Mouse (Mus musculus) limb, embryonic 11.5 days (tissue): ENCODE data around the gene Acot7. TPM values are rescaled to one million over a fixed set of nuclear protein-coding genes. Genes with fewer than 3 reads are reported as not detected.

Experiments used
- ATAC-seq: fragments of 200-750 bp; cut with Nextera tagmentation; 2 replicates; pipeline ENCODE4 v1.8.0; 2017; ENCODE audit warnings: low read depth; ENCODE audit not compliant: insufficient number of reproducible peaks, low FRiP score, low TSS enrichment
- DNase-seq: peaks from one replicate; pipeline ENCODE4 v3.0.0-alpha.2; 2015; ENCODE audit warnings: low spot score
- H3K27ac ChIP-seq: fragments of 300-500 bp; sonication (generic); replicated peaks from 2 replicates; pipeline ENCODE4 v1.5.1; 2014; ENCODE audit warnings: low read depth, mild to moderate bottlenecking, low read length
- H3K27me3 ChIP-seq: fragments of 300-500 bp; sonication (generic); 2 replicates; pipeline ENCODE4 v1.6.1; 2014; ENCODE audit warnings: mild to moderate bottlenecking, low read length, mixed read lengths; ENCODE audit not compliant: control insufficient read depth, insufficient read depth
- H3K36me3 ChIP-seq: fragments of 300-500 bp; sonication (generic); 2 replicates; pipeline ENCODE4 v1.6.1; 2014; ENCODE audit warnings: mild to moderate bottlenecking, low read length, moderate library complexity, mixed read lengths; ENCODE audit not compliant: control insufficient read depth, insufficient read depth
- H3K4me1 ChIP-seq: fragments of 300-500 bp; sonication (generic); 2 replicates; pipeline ENCODE4 v1.6.1; 2014; ENCODE audit warnings: low read length, mixed read lengths; ENCODE audit not compliant: control insufficient read depth, insufficient read depth
- H3K4me2 ChIP-seq: fragments of 300-500 bp; sonication (generic); 2 replicates; pipeline ENCODE4 v1.6.1; 2014; ENCODE audit warnings: low read depth, mild to moderate bottlenecking, moderate library complexity; ENCODE audit not compliant: severe bottlenecking
- H3K4me3 ChIP-seq: fragments of 300-500 bp; sonication (generic); 2 replicates; pipeline ENCODE4 v1.5.1; 2014; ENCODE audit warnings: low read depth, low read length
- H3K9ac ChIP-seq: fragments of 300-500 bp; sonication (generic); 2 replicates; pipeline ENCODE4 v1.6.1; 2014; ENCODE audit warnings: mild to moderate bottlenecking, low read length
- H3K9me3 ChIP-seq: fragments of 300-500 bp; sonication (generic); 2 replicates; pipeline ENCODE4 v1.6.1; 2016; ENCODE audit warnings: low read length; ENCODE audit not compliant: control insufficient read depth
- WGBS: fragments of 180-500 bp; shearing (Covaris S2); extraction: QIAGEN DNeasy Blood & Tissue Kit; methylation state at CpG from one replicate; pipeline ENCODE4 v1.1.7; 2014; 5-methylcytosine and 5-hydroxymethylcytosine counted together
- polyA plus RNA-seq: library from polyadenylated mRNA; unstranded; fragments of >200 nt; fragmentation: Nextera tagmentation; extraction: Ambion mirVana; gene quantifications from 2 replicates; pipeline ENCODE4 v1.2.1, GENCODE M21; 2014

Acot7 gene
- polyA plus RNA-seq, 1 experiment from 2014 or later: 33.3 TPM

DNA sequence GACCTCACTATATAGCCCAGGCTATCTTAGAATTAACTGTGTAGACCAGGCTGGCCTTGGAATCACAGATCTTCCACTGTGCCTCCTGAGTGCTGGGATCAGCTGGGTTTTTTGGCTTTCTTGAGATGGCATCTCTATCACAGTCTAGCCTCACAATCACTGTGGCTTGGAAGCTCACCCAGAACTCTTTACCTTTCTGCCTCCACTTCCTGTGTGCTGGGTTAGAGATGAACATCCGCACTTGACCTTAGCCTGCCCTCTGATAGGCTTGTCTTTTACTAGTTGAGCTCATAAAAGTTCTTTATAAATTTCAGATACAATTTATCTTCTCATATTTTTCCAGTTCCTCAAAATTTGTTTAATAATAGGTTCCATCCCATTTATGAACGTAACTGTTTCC lies 10.7 kb downstream of the Acot7 start:
- Histone ChIP-seq H3K9ac (no peak overlapping the region), H3K27me3 (no peaks in the 10 kb centered on the region), H3K27ac (no peak overlapping the region), H3K4me2 (no peak overlapping the region), H3K4me1 (peaks cover 13% of the 10 kb centered on the region), H3K36me3 (no peaks in the 10 kb centered on the region), H3K4me3 (no peak overlapping the region), H3K9me3 (no peaks in the 10 kb centered on the region)
- WGBS: 97% methylated on average over 2 of the region's 2 CpGs
- ATAC-seq (no peak), DNase-seq (no peak)

DNA sequence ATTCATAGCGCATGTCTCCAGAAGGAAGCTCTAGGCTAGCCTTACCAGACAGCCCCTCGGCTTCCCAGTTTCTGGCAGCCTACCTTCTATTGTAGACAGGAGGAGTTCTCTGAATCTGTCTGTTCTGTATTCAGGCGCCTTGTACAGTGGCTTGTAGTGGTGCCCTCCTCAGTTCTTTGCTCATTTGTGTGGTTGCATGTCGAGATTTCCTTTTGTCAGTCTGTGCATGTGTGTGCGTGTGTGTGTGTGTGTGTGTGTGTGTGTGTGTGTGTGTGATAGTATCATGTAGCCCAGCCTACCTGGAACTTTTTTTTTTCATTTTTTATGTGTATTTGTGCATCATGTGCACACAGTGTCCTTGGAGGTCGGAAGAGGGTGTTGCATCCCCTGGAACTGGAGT lies 11.1 kb downstream of the Acot7 start:
- no peaks in the 10 kb centered on the region for H3K36me3 ChIP-seq
- no peak for DNase-seq
- no peak overlapping the region for H3K4me2 ChIP-seq
- no peaks in the 10 kb centered on the region for H3K27me3 ChIP-seq
- H3K4me1 ChIP-seq: peaks cover 13% of the 10 kb centered on the region
- ATAC-seq: no peak
- no peaks in the 10 kb centered on the region for H3K9me3 ChIP-seq
- no peak overlapping the region for H3K27ac ChIP-seq
- H3K9ac ChIP-seq: no peak overlapping the region
- H3K4me3 ChIP-seq: no peak overlapping the region
- WGBS: 84% methylated on average over 6 of the region's 6 CpGs

GRCm38 (mm10) chr4:152189691-152190090 lies 11.8 kb downstream of the Acot7 start:
- ATAC-seq (no peak), DNase-seq (no peak)
- WGBS: 92% methylated on average over 4 of the region's 4 CpGs
- no peak overlapping the region for H3K9ac ChIP-seq
- H3K9me3 ChIP-seq: no peaks in the 10 kb centered on the region
- H3K36me3 ChIP-seq: no peaks in the 10 kb centered on the region
- H3K4me3 ChIP-seq: no peak overlapping the region
- no peak overlapping the region for H3K27ac ChIP-seq
- H3K4me2 ChIP-seq: no peak overlapping the region
- H3K4me1 ChIP-seq: peaks cover 13% of the 10 kb centered on the region
- H3K27me3 ChIP-seq: no peaks in the 10 kb centered on the region

DNA sequence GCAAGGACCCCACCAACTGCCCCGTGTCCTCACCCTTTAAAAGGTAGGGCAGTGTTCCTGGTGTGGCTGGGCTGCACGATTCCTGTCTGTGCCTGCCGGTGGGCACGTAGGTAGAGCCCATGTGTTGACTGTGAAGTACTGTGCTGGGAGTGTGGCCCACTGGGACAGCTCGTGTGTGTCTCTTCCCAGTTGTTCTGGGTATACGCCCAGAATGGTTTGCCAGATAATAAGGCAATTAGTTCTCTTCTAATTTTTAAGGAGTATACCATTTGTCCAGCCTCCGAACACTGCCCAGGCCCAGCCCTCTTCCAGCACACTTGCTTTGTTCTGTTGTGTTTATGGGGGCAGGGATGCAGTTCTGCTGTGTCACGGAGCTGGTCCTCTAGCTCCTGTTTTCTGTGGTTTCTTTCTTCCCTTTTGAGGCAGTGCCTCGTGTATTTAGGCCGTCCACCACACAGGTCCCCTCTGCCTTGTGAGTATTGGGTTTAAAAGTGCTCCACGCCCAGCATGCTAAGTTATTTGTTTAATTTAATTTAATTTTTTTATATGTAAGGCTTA lies 12.2 kb downstream of the Acot7 start:
- H3K36me3 ChIP-seq: no peaks in the 10 kb centered on the region
- no peak overlapping the region for H3K9ac ChIP-seq
- H3K4me2 ChIP-seq: no peak overlapping the region
- peaks cover 13% of the 10 kb centered on the region for H3K4me1 ChIP-seq
- H3K4me3 ChIP-seq: no peak overlapping the region
- no peaks in the 10 kb centered on the region for H3K27me3 ChIP-seq
- no peak overlapping the region for H3K27ac ChIP-seq
- 72% methylated on average over 11 of the region's 11 CpGs for WGBS
- H3K9me3 ChIP-seq: no peaks in the 10 kb centered on the region
- ATAC-seq (no peak), DNase-seq (no peak)

DNA sequence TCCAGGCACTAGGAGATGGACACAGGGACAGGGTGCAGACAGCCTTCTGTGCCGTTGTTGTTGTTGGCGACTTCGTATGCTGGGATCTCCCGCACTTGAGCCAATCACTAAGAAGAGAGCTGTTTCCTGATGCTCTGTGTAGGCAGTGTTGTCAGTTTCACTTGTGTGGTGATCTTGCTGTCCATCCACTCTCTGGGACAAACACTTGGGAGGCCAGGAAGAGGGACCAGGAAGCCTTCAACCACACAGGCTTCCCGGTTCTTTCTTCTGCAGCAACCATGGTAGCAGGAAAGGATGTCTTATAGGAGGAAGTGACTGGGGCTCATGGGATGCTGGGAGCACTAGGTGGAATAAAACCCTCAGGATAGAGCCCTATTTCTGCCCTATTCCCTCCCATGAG lies 12.8 kb downstream of the Acot7 start:
- ATAC-seq (no peak), DNase-seq (no peak)
- no peak overlapping the region for H3K4me3 ChIP-seq
- H3K4me1 ChIP-seq: peaks cover 8% of the 10 kb centered on the region
- no peak overlapping the region for H3K9ac ChIP-seq
- H3K4me2 ChIP-seq: no peak overlapping the region
- no peaks in the 10 kb centered on the region for H3K36me3 ChIP-seq
- H3K27ac ChIP-seq: no peak overlapping the region
- no peaks in the 10 kb centered on the region for H3K27me3 ChIP-seq
- H3K9me3 ChIP-seq: no peaks in the 10 kb centered on the region
- WGBS: 81% methylated on average over 5 of the region's 5 CpGs

- no peaks in the 10 kb centered on the region for H3K4me1 ChIP-seq
- 77% methylated on average over 4 of the region's 4 CpGs for WGBS
- no peak overlapping the region for H3K27ac ChIP-seq
- H3K9me3 ChIP-seq: no peaks in the 10 kb centered on the region
- DNase-seq: no peak
- no peaks in the 10 kb centered on the region for H3K36me3 ChIP-seq
- no peaks in the 10 kb centered on the region for H3K27me3 ChIP-seq
- no peak for ATAC-seq
- no peak overlapping the region for H3K4me3 ChIP-seq
- H3K9ac ChIP-seq: no peak overlapping the region
- no peak overlapping the region for H3K4me2 ChIP-seq
These were observed 14.6 kb downstream of the Acot7 start for GRCm38 (mm10) chr4:152192569-152192968.

- Histone ChIP-seq H3K9me3 (no peaks in the 10 kb centered on the region), H3K4me2 (no peak overlapping the region), H3K4me3 (no peak overlapping the region), H3K27me3 (no peaks in the 10 kb centered on the region), H3K4me1 (no peaks in the 10 kb centered on the region), H3K36me3 (no peaks in the 10 kb centered on the region), H3K9ac (no peak overlapping the region), H3K27ac (no peak overlapping the region)
- ATAC-seq: no peak
- WGBS: 83% methylated on average over 3 of the region's 3 CpGs
- DNase-seq: no peak
These were observed 16.7 kb downstream of the Acot7 start for GRCm38 (mm10) chr4:152194476-152195175.

DNA sequence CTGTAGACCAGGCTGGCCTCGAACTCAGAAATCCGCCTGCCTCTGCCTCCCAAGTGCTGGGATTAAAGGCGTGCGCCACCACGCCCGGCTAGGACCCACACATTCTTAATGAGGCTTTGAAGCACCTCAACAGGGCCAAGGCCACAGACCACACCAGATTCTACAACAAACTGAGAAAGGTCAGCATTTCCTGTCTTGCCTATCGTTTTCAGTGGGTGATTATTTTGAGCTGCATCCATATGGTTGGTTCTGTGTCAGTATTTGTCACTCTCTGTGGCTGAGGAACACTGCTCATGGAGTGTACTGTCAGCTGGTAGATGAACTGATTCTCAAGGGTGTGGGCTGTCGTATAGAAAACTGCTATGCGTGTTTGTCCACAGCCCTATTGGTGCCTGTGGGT lies 18.3 kb downstream of the Acot7 start:
- Histone ChIP-seq H3K4me3 (no peak overlapping the region), H3K9me3 (no peaks in the 10 kb centered on the region), H3K27me3 (no peaks in the 10 kb centered on the region), H3K27ac (no peak overlapping the region), H3K9ac (no peak overlapping the region), H3K4me1 (no peaks in the 10 kb centered on the region), H3K36me3 (no peaks in the 10 kb centered on the region), H3K4me2 (no peak overlapping the region)
- no peak for ATAC-seq
- no peak for DNase-seq
- WGBS: 94% methylated on average over 8 of the region's 9 CpGs

DNA sequence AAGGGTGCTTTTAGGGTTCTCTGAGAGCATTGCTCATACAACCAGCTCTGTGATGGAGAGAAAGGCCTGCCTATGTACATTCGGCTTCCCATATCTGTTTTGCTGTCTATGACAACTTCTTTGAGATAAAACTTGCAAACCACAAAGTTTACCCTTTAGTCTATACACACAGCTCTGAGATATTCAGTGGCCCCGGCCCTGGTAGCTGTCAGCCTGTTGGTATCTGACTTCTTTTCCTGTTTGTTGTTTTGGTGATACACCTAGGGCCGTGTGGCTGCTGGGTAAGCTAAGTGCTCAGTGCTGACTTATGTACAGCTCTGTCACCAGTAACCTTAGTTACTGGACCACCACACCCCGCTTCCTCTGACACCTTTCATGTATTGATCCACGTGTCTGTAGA lies 19.6 kb downstream of the Acot7 start:
- no peaks in the 10 kb centered on the region for H3K27me3 ChIP-seq
- H3K4me1 ChIP-seq: no peaks in the 10 kb centered on the region
- no peak overlapping the region for H3K4me2 ChIP-seq
- H3K4me3 ChIP-seq: no peak overlapping the region
- H3K9ac ChIP-seq: no peak overlapping the region
- no peak for ATAC-seq
- no peaks in the 10 kb centered on the region for H3K9me3 ChIP-seq
- no peak overlapping the region for H3K27ac ChIP-seq
- WGBS: 76% methylated on average over 5 of the region's 5 CpGs
- H3K36me3 ChIP-seq: no peaks in the 10 kb centered on the region
- DNase-seq: no peak
